Mouse (Mus musculus) heart, postnatal 0 days (tissue): ENCODE measurements around the gene Olig3.

Experiments
- CTCF ChIP-seq: IDR thresholded peaks from 2 replicates; pipeline ENCODE4 v1.5.1; 2016; ENCODE audit warnings: antibody characterized with exemption, control low read depth, low read depth
- EP300 ChIP-seq: IDR thresholded peaks from 2 replicates; pipeline ENCODE4 v1.6.1; 2016; ENCODE audit warnings: antibody characterized with exemption, low read depth

- no peak for TF ChIP-seq CTCF
- TF ChIP-seq EP300: no peak
These were observed 12.3 kb upstream of the Olig3 start for GRCm38 (mm10) chr10:19344039-19344438.
